Mouse (Mus musculus) urinary bladder, adult 2 months (tissue): ENCODE data around the gene Shprh. TPM values are rescaled to one million over a fixed set of nuclear protein-coding genes. Genes with fewer than 3 reads are reported as not detected.
"Not testable (repeated sequence)": the region's sequence is repeated elsewhere in the genome, so short reads cannot be mapped to it uniquely, and the experiment has no call there.

ENCODE experiments used
- DNase-seq: peaks from one replicate; pipeline ENCODE4 v3.0.0; 2022; ENCODE audit warnings: low spot score
- polyA plus RNA-seq: library from polyadenylated mRNA; depleted of rRNA; stranded (reverse); fragments of >200 nt; gene quantifications from 2 replicates; pipeline ENCODE4 v1.2.3, GENCODE M21; 2012; rRNA removed

Shprh gene
- polyA plus RNA-seq, 1 experiment, result 8.3 TPM

- no peak for DNase-seq
These were observed 99.0 kb downstream of the Shprh start for GRCm38 (mm10) chr10:11248210-11248609.

GRCm38 (mm10) chr10:11250247-11250997 lies 101.2 kb downstream of the Shprh start:
- DNase-seq, result no peak

- DNase-seq, result not testable (repeated sequence)
These were observed 104.4 kb downstream of the Shprh start for GRCm38 (mm10) chr10:11253581-11253980.

GRCm38 (mm10) chr10:11260119-11260518 lies 110.9 kb downstream of the Shprh start:
- no peak for DNase-seq

- not testable (repeated sequence) for DNase-seq
These were observed 113.1 kb downstream of the Shprh start for GRCm38 (mm10) chr10:11262292-11262691.

DNA sequence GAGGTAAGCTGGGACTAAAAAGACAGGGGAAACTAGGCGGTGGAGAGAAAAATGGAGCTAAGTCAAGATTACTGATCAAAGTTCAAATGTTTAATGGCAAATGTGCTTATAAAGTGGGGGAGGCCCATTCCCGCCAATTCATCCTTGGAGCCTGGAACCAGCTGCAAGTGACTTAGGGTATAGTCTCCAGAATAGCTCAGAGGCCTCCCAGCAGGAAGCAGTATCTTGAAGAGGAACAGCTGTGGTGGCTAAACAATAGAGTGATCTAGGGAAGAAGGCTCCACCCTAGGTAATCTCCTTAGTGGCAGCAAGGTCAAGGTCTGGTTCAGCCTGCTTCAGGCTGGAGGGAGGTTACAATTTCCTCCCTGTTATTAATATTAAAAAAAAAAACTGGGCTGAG lies 114.6 kb downstream of the Shprh start:
- not testable (repeated sequence) for DNase-seq

Other genes with a start within 250 kb of the Shprh start
- not detected in 2 replicates for gene Grm1, start 67.1 kb upstream of the Shprh start, polyA plus RNA-seq
- gene Fbxo30, start 131.9 kb downstream of the Shprh start, polyA plus RNA-seq, result 24.7 and 33.3 TPM in 2 replicates
- 6.1 and 8.3 TPM in 2 replicates for gene Epm2a, start 194.0 kb downstream of the Shprh start, polyA plus RNA-seq